Mouse (Mus musculus) midbrain, embryonic 16.5 days (tissue): ENCODE data around the gene Fv1. TPM values are rescaled to one million over a fixed set of nuclear protein-coding genes. Genes with fewer than 3 reads are reported as not detected.

Source experiments
- ATAC-seq: fragments of 200-750 bp; cut with Nextera tagmentation; 2 replicates; pipeline ENCODE4 v1.8.0; 2017; ENCODE audit warnings: moderate TSS enrichment
- H3K27ac ChIP-seq: fragments of 300-500 bp; sonication (generic); 2 replicates; pipeline ENCODE4 v1.5.1; 2014; ENCODE audit warnings: mild to moderate bottlenecking, low read length, mixed read lengths
- H3K27me3 ChIP-seq: fragments of 300-500 bp; sonication (generic); 2 replicates; pipeline ENCODE4 v1.6.1; 2014; ENCODE audit warnings: low read depth, low read length, mixed read lengths; ENCODE audit not compliant: control insufficient read depth, insufficient read depth
- H3K36me3 ChIP-seq: fragments of 300-500 bp; sonication (generic); 2 replicates; pipeline ENCODE4 v1.6.1; 2014; ENCODE audit warnings: mild to moderate bottlenecking, low read length, moderate library complexity, mixed read lengths; ENCODE audit not compliant: control insufficient read depth, insufficient read depth
- H3K4me1 ChIP-seq: fragments of 300-500 bp; sonication (generic); 2 replicates; pipeline ENCODE4 v1.6.1; 2014; ENCODE audit warnings: mild to moderate bottlenecking, low read length, mixed read lengths; ENCODE audit not compliant: control insufficient read depth, insufficient read depth
- H3K4me2 ChIP-seq: fragments of 300-500 bp; sonication (generic); 2 replicates; pipeline ENCODE4 v1.6.1; 2014; ENCODE audit warnings: mild to moderate bottlenecking, low read length, mixed read lengths
- H3K4me3 ChIP-seq: fragments of 300-500 bp; sonication (generic); 2 replicates; pipeline ENCODE4 v1.5.1; 2014; ENCODE audit warnings: low read depth, mild to moderate bottlenecking, low read length, moderate library complexity, mixed read lengths
- H3K9ac ChIP-seq: fragments of 300-500 bp; sonication (generic); 2 replicates; pipeline ENCODE4 v1.6.1; 2014; ENCODE audit warnings: low read depth, low read length, mixed read lengths
- H3K9me3 ChIP-seq: fragments of 300-500 bp; sonication (generic); replicated peaks from 2 replicates; pipeline ENCODE4 v1.6.1; 2014; ENCODE audit warnings: mild to moderate bottlenecking, low read length, mixed read lengths; ENCODE audit not compliant: control insufficient read depth, poor library complexity, severe bottlenecking
- WGBS: fragments of 180-500 bp; shearing (Covaris S2); extraction: QIAGEN DNeasy Blood & Tissue Kit; methylation state at CpG from one replicate; pipeline ENCODE4 v1.1.7; 2014; 5-methylcytosine and 5-hydroxymethylcytosine counted together
- polyA plus RNA-seq: library from polyadenylated mRNA; unstranded; fragments of >200 nt; fragmentation: Nextera tagmentation; extraction: Ambion mirVana; gene quantifications from 2 replicates; pipeline ENCODE4 v1.2.1, GENCODE M21; 2015

Gene Fv1
- polyA plus RNA-seq, 1 experiment from 2014 or later, result 7.5 TPM

DNA sequence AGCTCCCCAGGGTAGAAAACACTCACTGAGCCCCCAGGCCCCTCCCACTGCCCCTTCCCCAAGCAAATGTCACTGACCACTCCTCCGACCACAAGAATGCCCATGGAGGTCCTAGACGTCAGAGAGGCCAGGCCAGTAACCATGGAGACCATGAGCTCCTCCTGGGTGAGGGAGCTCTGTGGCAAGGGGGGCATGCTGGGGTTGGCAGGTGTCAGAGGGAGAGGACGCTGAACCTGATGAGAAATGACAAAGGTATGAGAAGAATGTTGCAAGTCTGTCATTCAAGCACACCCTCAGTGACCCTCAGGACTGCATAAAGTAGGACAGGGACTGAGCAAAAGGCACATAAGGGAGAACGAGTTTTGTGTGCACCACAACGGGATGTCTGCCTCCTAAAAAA lies 11.1 kb downstream of the Fv1 start:
- Histone ChIP-seq H3K4me1 (no peaks in the 10 kb centered on the region), H3K4me3 (no peak overlapping the region), H3K4me2 (no peak overlapping the region), H3K36me3 (peaks cover 69% of the 10 kb centered on the region), H3K9ac (no peak overlapping the region), H3K9me3 (no peaks in the 10 kb centered on the region), H3K27me3 (no peaks in the 10 kb centered on the region), H3K27ac (no peak overlapping the region)
- WGBS, result 61% methylated on average over 5 of the region's 5 CpGs
- ATAC-seq, result no peak

DNA sequence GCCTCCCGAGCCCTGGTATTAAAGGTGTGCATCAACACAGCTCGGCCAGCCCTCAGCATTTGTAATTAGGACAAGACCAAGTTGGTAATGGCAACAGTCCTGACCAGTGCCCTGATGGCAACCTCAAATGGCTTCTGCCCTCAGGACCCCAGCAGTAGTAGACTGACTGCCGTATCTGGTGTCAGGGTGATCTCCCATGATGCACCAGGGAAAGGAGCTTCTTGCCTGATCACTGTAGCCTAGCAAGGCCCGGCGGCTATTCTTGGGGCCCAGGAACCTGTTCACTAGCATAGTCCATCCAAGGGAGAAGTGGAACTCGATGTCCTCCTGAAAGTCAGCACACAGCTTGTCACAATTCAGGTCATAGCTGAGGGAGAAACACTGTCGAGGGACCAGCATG lies 13.0 kb downstream of the Fv1 start:
- Histone ChIP-seq H3K9me3 (no peaks in the 10 kb centered on the region), H3K36me3 (peaks cover 70% of the 10 kb centered on the region), H3K4me1 (no peaks in the 10 kb centered on the region), H3K9ac (no peak overlapping the region), H3K4me2 (no peak overlapping the region), H3K27ac (no peak overlapping the region), H3K4me3 (no peak overlapping the region), H3K27me3 (no peaks in the 10 kb centered on the region)
- WGBS, result 95% methylated on average over 7 of the region's 7 CpGs
- no peak for ATAC-seq

DNA sequence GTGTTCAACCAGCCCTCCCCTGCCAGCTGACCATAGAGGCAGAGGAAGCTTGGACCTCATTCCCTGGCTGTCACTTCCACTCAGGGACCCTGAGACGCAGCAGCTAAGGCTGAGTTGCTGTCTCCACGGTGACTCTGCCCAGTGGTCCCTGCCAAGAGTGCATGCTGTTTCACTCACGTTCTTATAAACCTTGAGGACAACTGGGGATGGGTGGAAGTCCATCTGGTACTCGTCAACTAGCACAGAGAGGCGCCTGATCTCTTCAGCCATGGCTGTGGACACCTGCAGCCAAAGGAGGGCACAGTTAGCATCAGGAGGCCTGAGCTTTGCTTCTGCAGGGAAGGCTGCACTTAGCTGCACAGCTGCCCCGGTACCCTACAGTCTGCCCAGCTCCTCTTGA lies 14.3 kb downstream of the Fv1 start:
- no peak overlapping the region for H3K4me3 ChIP-seq

DNA sequence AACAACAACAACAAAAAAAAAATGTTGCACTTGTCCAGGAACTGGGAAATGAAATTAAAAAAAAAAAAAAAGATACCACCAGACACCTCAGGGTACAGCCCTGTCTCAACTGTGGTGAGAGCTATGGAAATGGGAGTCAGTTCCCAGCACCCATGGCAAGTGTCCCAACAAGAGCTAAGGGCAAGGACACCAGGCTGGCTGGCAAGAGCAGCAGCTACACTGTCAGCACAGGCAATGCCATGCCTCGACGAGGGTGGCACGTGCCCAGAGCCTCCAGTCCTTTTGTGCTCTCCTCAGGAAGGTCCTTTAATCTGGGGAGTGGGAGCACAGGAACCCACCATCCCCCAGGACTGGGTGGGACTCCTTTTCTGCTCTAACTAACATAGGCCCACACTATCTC lies 15.4 kb downstream of the Fv1 start:
- no peak for ATAC-seq
- no peak overlapping the region for H3K4me3 ChIP-seq
- H3K9ac ChIP-seq, result no peak overlapping the region
- H3K9me3 ChIP-seq, result no peaks in the 10 kb centered on the region
- no peaks in the 10 kb centered on the region for H3K4me1 ChIP-seq
- H3K27ac ChIP-seq, result no peak overlapping the region
- H3K36me3 ChIP-seq, result peaks cover 74% of the 10 kb centered on the region
- H3K4me2 ChIP-seq, result no peak overlapping the region
- no peaks in the 10 kb centered on the region for H3K27me3 ChIP-seq
- 85% methylated on average over 3 of the region's 3 CpGs for WGBS

More for the DNA sequence above, 14.3 kb downstream of the Fv1 start:
- Histone ChIP-seq H3K4me2 (no peak overlapping the region), H3K4me1 (no peaks in the 10 kb centered on the region), H3K9ac (no peak overlapping the region), H3K27me3 (no peaks in the 10 kb centered on the region), H3K36me3 (peaks cover 77% of the 10 kb centered on the region), H3K9me3 (no peaks in the 10 kb centered on the region), H3K27ac (no peak overlapping the region)
- WGBS, result 87% methylated on average over 6 of the region's 6 CpGs
- no peak for ATAC-seq

DNA sequence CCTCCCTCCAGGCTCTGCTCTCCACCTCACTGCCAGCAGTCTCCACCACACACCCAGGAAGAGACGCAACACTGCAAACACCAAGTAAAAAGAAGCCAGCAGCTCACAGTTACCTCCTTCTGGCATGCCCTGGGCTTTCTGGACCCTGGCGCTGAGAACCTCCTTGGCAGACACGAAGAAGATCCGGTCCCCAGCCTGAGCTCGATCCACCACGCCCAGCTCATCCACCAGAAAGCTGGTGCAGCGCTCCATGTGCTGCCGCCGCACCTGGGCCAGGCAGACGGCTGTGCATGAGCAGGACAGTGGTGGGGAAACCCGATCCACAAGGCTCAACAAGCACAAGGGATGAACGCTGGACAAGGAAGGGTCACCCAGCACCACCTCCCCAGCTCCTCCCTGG lies 17.4 kb downstream of the Fv1 start:
- no peak overlapping the region for H3K4me2 ChIP-seq
- no peaks in the 10 kb centered on the region for H3K27me3 ChIP-seq
- no peak overlapping the region for H3K4me3 ChIP-seq
- no peak overlapping the region for H3K9ac ChIP-seq
- no peaks in the 10 kb centered on the region for H3K9me3 ChIP-seq
- H3K36me3 ChIP-seq, result peaks cover 68% of the 10 kb centered on the region
- no peaks in the 10 kb centered on the region for H3K4me1 ChIP-seq
- 94% methylated on average over 12 of the region's 12 CpGs for WGBS
- ATAC-seq, result no peak
- no peak overlapping the region for H3K27ac ChIP-seq

DNA sequence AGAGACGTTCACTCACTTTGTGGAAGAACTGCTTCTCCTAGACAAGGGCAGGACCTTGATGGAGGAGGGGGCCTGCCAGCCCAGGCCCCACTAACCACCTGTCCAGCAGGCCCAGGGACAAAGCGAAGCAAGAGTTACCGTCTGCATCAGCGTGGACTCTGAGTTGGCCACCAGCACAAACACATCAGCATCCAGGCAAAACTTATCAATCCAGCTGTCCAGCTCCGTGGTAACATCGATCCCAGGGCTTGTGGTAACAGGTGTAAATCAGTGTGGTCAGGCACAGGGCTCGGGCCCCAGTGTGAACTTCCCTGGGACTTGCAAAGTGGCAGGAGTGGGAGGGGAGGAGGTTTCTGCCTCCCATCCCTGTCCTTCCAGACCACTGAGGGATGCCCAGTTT lies 18.5 kb downstream of the Fv1 start:
- Histone ChIP-seq H3K36me3 (peaks cover 66% of the 10 kb centered on the region), H3K4me2 (no peak overlapping the region), H3K27ac (no peak overlapping the region), H3K9me3 (no peaks in the 10 kb centered on the region), H3K27me3 (no peaks in the 10 kb centered on the region), H3K4me3 (no peak overlapping the region), H3K9ac (no peak overlapping the region), H3K4me1 (no peaks in the 10 kb centered on the region)
- 95% methylated on average over 7 of the region's 7 CpGs for WGBS
- no peak for ATAC-seq

DNA sequence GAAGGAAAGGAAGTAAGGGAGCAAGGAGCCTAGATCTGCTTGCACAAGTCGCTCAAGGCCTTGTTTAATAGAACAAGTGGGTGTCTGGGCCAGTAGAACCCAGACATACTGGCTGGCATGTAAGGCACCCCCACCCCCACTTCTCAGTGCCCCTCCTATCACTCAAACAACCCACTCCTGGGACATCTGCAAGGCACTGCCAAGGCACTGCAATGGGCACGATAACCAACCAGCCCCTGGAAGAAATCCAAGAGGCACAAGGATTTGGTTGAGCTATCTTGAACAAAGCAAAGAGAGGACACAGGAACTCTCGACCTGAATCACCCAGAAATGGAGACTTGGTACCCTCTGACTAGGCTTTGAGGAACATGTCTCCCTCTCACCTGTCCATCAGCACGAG lies 19.5 kb downstream of the Fv1 start:
- H3K4me2 ChIP-seq, result no peak overlapping the region
- WGBS, result 85% methylated on average over 4 of the region's 4 CpGs
- no peak overlapping the region for H3K27ac ChIP-seq
- H3K9me3 ChIP-seq, result no peaks in the 10 kb centered on the region
- H3K9ac ChIP-seq, result no peak overlapping the region
- ATAC-seq, result no peak
- H3K4me1 ChIP-seq, result no peaks in the 10 kb centered on the region
- peaks cover 58% of the 10 kb centered on the region for H3K36me3 ChIP-seq
- no peak overlapping the region for H3K4me3 ChIP-seq
- no peaks in the 10 kb centered on the region for H3K27me3 ChIP-seq

DNA sequence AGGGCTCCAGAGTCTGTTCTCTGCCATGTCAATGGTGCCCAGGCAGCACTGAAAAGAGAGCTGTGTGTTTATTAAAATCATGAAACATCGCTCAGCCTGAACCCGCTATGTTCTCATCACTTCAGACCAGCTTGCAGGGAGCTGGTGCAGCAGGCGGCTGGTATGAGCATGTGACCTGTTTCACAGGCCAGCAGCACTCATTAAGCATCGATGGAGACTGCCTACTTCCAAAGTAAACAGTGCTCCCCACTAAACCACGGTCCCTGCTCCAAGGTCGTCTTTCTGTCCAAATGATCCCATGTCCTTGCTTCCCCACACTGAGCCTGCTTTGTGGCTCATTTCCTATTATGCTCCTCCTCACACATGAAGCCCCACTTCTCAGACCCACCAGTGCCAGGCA lies 21.6 kb downstream of the Fv1 start:
- no peak for ATAC-seq
- H3K4me2 ChIP-seq, result no peak overlapping the region
- H3K27me3 ChIP-seq, result no peaks in the 10 kb centered on the region
- WGBS, result 93% methylated on average over 6 of the region's 6 CpGs
- H3K4me1 ChIP-seq, result no peaks in the 10 kb centered on the region
- no peak overlapping the region for H3K27ac ChIP-seq
- no peak overlapping the region for H3K4me3 ChIP-seq
- no peaks in the 10 kb centered on the region for H3K9me3 ChIP-seq
- no peak overlapping the region for H3K9ac ChIP-seq
- H3K36me3 ChIP-seq, result peaks cover 48% of the 10 kb centered on the region

DNA sequence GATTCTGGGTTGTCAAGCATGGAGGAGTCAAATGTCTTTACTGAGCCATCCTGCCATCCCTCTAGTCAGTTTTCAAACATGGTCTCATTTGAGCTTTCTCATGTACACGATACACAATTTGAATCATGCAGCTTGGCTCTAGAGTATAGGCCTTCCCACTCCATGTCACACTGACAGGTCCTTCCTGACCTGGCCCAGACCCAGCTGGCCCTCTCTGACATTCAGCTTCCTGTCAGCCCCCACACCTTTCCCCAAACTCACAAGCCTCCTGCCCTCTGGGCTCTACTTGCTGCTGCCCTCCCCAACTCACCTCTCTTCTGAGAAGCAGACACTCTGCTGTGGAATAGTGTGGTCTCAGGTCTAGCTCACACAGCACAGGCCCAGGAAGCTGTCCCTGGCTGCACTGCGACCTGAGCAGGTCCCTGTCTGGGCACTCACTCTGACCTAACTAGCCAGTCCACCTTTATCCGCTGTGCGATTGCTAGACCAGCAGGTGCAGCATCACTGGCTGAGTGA lies 27.1 kb downstream of the Fv1 start:
- WGBS, result 90% methylated on average over 4 of the region's 4 CpGs
- H3K4me3 ChIP-seq, result no peak overlapping the region
- no peaks in the 10 kb centered on the region for H3K9me3 ChIP-seq
- H3K9ac ChIP-seq, result no peak overlapping the region
- no peak overlapping the region for H3K27ac ChIP-seq
- H3K4me2 ChIP-seq, result no peak overlapping the region
- no peak for ATAC-seq
- H3K36me3 ChIP-seq, result peaks cover 40% of the 10 kb centered on the region
- H3K4me1 ChIP-seq, result no peaks in the 10 kb centered on the region
- H3K27me3 ChIP-seq, result no peaks in the 10 kb centered on the region

DNA sequence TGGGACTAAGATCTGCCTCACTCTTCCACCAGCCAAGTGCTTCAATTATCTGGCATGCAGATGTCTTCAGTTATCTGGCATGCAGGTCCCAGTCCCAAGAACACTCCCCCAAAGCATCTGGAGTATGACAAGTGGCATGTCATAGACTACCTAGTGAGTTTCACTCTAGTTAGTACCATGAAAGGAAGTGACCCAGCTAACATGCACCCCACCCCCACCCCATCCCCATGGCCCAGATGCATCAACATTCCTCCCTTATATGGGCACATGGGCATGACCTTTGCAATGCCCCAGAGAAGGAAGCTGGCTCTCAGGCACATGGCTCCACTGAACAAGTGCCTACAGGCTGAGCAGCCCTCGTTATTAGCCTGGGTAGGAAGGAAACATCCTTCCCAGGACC lies 27.6 kb downstream of the Fv1 start:
- Histone ChIP-seq H3K9me3 (no peaks in the 10 kb centered on the region), H3K4me3 (no peak overlapping the region), H3K36me3 (peaks cover 40% of the 10 kb centered on the region), H3K4me1 (no peaks in the 10 kb centered on the region), H3K27ac (no peak overlapping the region), H3K27me3 (no peaks in the 10 kb centered on the region), H3K9ac (no peak overlapping the region), H3K4me2 (no peak overlapping the region)
- no peak for ATAC-seq
- WGBS, result 74% methylated on average over 1 of the region's 1 CpGs
